Mouse (Mus musculus): ENCODE measurements around the gene Olr1. TPM values are rescaled to one million over a fixed set of nuclear protein-coding genes. Genes with fewer than 3 reads are reported as not detected.

Gene Olr1
- not detected for polyA plus RNA-seq (2017; shearing (Covaris generic))

DNA sequence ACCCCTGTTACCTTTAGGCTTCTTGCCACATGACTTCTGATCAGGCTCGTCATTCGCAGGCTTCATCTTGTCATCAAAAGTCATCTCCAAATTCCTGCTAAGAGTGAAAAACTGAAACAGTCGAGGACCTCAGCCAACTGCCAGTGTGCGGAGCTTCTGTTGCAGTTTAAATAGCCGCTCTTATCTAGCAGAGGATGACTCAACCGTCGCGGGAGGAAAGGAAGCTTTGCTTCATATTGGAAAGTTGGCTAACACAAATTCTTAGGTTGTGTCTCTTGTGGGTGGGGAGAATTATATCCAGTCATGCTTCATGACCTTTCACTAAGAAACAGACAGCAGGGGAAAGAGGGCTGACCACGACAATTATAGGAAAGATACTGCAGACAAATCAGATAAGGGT is at the start of gene Olr1:
TSS of gene Olr1 (minus strand) at position 142 of the 400 bp plus-strand sequence.

GRCm38 (mm10) chr6:129532942-129533860 is 26.2 kb upstream of the Olr1 start, which contains the start of gene Gabarapl1:
Gene Gabarapl1 (plus strand): TSS chr6:129533160.

DNA sequence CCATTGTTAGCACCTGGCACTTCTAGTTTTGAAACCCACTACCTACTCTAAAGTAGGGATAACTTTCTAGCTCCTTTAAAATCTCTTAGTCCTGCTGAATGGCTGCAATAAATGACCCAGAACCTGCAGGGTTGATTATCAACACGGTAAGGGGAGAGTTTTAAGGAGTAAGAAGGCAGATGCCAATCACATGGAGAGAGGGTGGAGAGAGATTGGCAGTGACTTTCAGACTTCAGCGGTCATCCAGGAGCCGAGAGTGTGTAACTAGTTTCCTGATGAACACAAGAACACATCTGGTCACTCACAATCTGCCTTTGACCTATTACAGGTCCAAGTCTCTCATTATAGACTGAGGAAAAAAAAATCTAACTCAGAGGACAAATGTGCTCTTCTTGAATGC is 5.4 kb upstream of the Olr1 start, which contains the start of gene Tmem52b:
TSS of gene Tmem52b (plus strand) at position 189 of the 400 bp plus-strand sequence.

GRCm38 (mm10) chr6:129451411-129452039 is 55.4 kb downstream of the Olr1 start, which contains the start of gene Clec1a:
Gene Clec1a (minus strand): TSS chr6:129452000.

Other genes with a start within 250 kb of the Olr1 start
- gene Cd69, start 231.7 kb downstream of the Olr1 start, polyA plus RNA-seq (2017; shearing (Covaris generic)): 135 TPM
- not detected for gene 4922502D21Rik, start 175.4 kb downstream of the Olr1 start, polyA plus RNA-seq (2017; shearing (Covaris generic))
- 0.99 TPM for gene Clec12a, start 164.5 kb downstream of the Olr1 start, polyA plus RNA-seq (2017; shearing (Covaris generic))
- not detected for gene Clec12b, start 121.3 kb downstream of the Olr1 start, polyA plus RNA-seq (2017; shearing (Covaris generic))
- 0.81 TPM for gene Clec1b, start 109.9 kb downstream of the Olr1 start, polyA plus RNA-seq (2017; shearing (Covaris generic))
- not detected for gene Clec9a, start 98.3 kb downstream of the Olr1 start, polyA plus RNA-seq (2017; shearing (Covaris generic))
- not detected for gene Clec1a, start 55.2 kb downstream of the Olr1 start, polyA plus RNA-seq (2017; shearing (Covaris generic))
- gene Tmem52b, start 5.4 kb upstream of the Olr1 start, polyA plus RNA-seq (2017; shearing (Covaris generic)): not detected
- gene Gabarapl1, start 26.0 kb upstream of the Olr1 start, polyA plus RNA-seq (2017; shearing (Covaris generic)): 29.6 TPM
- gene Klre1, start 70.7 kb upstream of the Olr1 start, polyA plus RNA-seq (2017; shearing (Covaris generic)): not detected
- 1.5 TPM for gene Klrd1, start 84.6 kb upstream of the Olr1 start, polyA plus RNA-seq (2017; shearing (Covaris generic))
- gene Klrk1, start 116.7 kb upstream of the Olr1 start, polyA plus RNA-seq (2017; shearing (Covaris generic)): 1.5 TPM
- not detected for gene Klrc3, start 136.2 kb upstream of the Olr1 start, polyA plus RNA-seq (2017; shearing (Covaris generic))
- 0.15 TPM for gene Klrc2, start 153.5 kb upstream of the Olr1 start, polyA plus RNA-seq (2017; shearing (Covaris generic))
- 1.8 TPM for gene Klrc1, start 171.8 kb upstream of the Olr1 start, polyA plus RNA-seq (2017; shearing (Covaris generic))
- gene Klri1, start 210.0 kb upstream of the Olr1 start, polyA plus RNA-seq (2017; shearing (Covaris generic)): not detected
- not detected for gene Klri2, start 233.3 kb upstream of the Olr1 start, polyA plus RNA-seq (2017; shearing (Covaris generic))

All from activated CD4-positive, CD25-positive, alpha-beta regulatory T cell, adult 9 weeks (primary cell).